11 mouse cellular contexts compared by ENCODE assay signal in genomic region chr7:28675746-28676145, GRCm38 (mm10). TPM values are rescaled to one million over a fixed set of nuclear protein-coding genes. Genes with fewer than 3 reads are reported as not detected.
DNase-seq lines count a peak whose midpoint lies in the region; ATAC-seq lines count a peak whose summit lies in the region.
"Had no signal": no experiment of that assay in that cellular context is flagged by ENCODE, and none has a peak within 500 bp of the region (broad histone marks: within the 10 kb centered on the region; RNA-seq: fewer than 3 reads in every experiment).

No protein-coding gene starts in this region.

- no peaks in the 10 kb centered on the region for H3K27me3 ChIP-seq in midbrain, embryonic 14.5 days (ENCODE audit: control insufficient read depth, insufficient read depth, low read length)
- H3K27me3 ChIP-seq in midbrain, embryonic 16.5 days (ENCODE audit: control insufficient read depth, insufficient read depth, low read depth, low read length): no peaks in the 10 kb centered on the region
- H3K27me3 ChIP-seq: heart, embryonic 13.5 days; neural tube, embryonic 15.5 days had no signal

- DNase-seq in cerebellum, postnatal 10 days: peak; percentile 48 to 49
- peak; percentile 39 for DNase-seq in midbrain, embryonic 14.5 days
- DNase-seq in heart, postnatal 14 days: peak; percentile 6 to 23
- DNase-seq in retina, postnatal 1 day: peak; percentile 51
- DNase-seq in frontal cortex, postnatal 14 days (ENCODE audit: low spot score in 2 of 2): no peak
- DNase-seq in spleen, postnatal 36 days (ENCODE audit: low spot score in 2 of 2): no peak

- no peak for ATAC-seq in cerebellum, adult (ENCODE audit: insufficient number of reproducible peaks, low FRiP score, low TSS enrichment)
- no peak for ATAC-seq in midbrain, embryonic 14.5 days (ENCODE audit: low FRiP score, low TSS enrichment)
- no peak for ATAC-seq in midbrain, embryonic 16.5 days

- H3K9me3 ChIP-seq in midbrain, embryonic 14.5 days (ENCODE audit: control insufficient read depth, low read length): no peaks in the 10 kb centered on the region
- H3K9me3 ChIP-seq in midbrain, embryonic 16.5 days (replicated peaks; ENCODE audit: control insufficient read depth, low read length, poor library complexity, severe bottlenecking): no peaks in the 10 kb centered on the region
- H3K9me3 ChIP-seq: heart, embryonic 13.5 days; neural tube, embryonic 15.5 days had no signal

- H3K4me2 ChIP-seq in midbrain, embryonic 14.5 days (ENCODE audit: low read length): no peak overlapping the region
- no peak overlapping the region for H3K4me2 ChIP-seq in midbrain, embryonic 16.5 days (ENCODE audit: low read length)
- H3K4me2 ChIP-seq: heart, embryonic 13.5 days; neural tube, embryonic 15.5 days had no signal

- 44% methylated on average over 11 of the region's 11 CpGs for WGBS in midbrain, embryonic 14.5 days
- WGBS in midbrain, embryonic 16.5 days: 43% methylated on average over 11 of the region's 11 CpGs

- no peak overlapping the region for H3K4me3 ChIP-seq in midbrain, embryonic 14.5 days (replicated peaks; ENCODE audit: low read depth, low read length)
- H3K4me3 ChIP-seq in midbrain, embryonic 16.5 days (ENCODE audit: low read depth, low read length): no peak overlapping the region
- H3K4me3 ChIP-seq: heart, embryonic 13.5 days; neural tube, embryonic 15.5 days had no signal

- no peaks in the 10 kb centered on the region for H3K36me3 ChIP-seq in midbrain, embryonic 14.5 days (ENCODE audit: control insufficient read depth, insufficient read depth, low read length)
- H3K36me3 ChIP-seq in midbrain, embryonic 16.5 days (ENCODE audit: control insufficient read depth, insufficient read depth, low read length): no peaks in the 10 kb centered on the region
- H3K36me3 ChIP-seq: heart, embryonic 13.5 days; neural tube, embryonic 15.5 days had no signal

- no peak overlapping the region for H3K9ac ChIP-seq in midbrain, embryonic 14.5 days (replicated peaks; ENCODE audit: low read length)
- no peak overlapping the region for H3K9ac ChIP-seq in midbrain, embryonic 16.5 days (ENCODE audit: low read depth, low read length)
- H3K9ac ChIP-seq: heart, embryonic 13.5 days; neural tube, embryonic 15.5 days had no signal

- H3K27ac ChIP-seq in midbrain, embryonic 14.5 days (replicated peaks; ENCODE audit: low read depth, low read length): no peak overlapping the region
- H3K27ac ChIP-seq in midbrain, embryonic 16.5 days (ENCODE audit: low read length): no peak overlapping the region
- H3K27ac ChIP-seq: heart, embryonic 13.5 days; neural tube, embryonic 15.5 days had no signal

- intact Hi-C loops in heart, postnatal 14 days (cut with DNase I): no loop called here

- no peaks in the 10 kb centered on the region for H3K4me1 ChIP-seq in midbrain, embryonic 14.5 days (ENCODE audit: control insufficient read depth, insufficient read depth, low read length)
- H3K4me1 ChIP-seq in midbrain, embryonic 16.5 days (ENCODE audit: control insufficient read depth, insufficient read depth, low read length): no peaks in the 10 kb centered on the region
- H3K4me1 ChIP-seq: neural tube, embryonic 15.5 days had no signal

RNA-seq across cellular contexts. Expression of gene Fbxo27, which starts 16.9 kb away (rescaled TPM):
- polyA plus RNA-seq in midbrain, embryonic 14.5 days (2014; fragmentation: Nextera tagmentation; extraction: Ambion mirVana): 7.8 and 10.6 TPM in 2 replicates
- 15.1 and 17.3 TPM in 2 replicates for polyA plus RNA-seq in midbrain, embryonic 16.5 days (2015; fragmentation: Nextera tagmentation; extraction: Ambion mirVana)
- under 1 TPM; 0.17 to 0.62 TPM for total RNA-seq in heart, postnatal 14 days (2021)

RNA-seq across cellular contexts. Expression of gene Fbxo17, which starts 40.9 kb away (rescaled TPM):
- polyA plus RNA-seq in midbrain, embryonic 14.5 days (2014; fragmentation: Nextera tagmentation; extraction: Ambion mirVana): 1.6 and 2.9 TPM in 2 replicates
- 3.2 and 5.2 TPM in 2 replicates for polyA plus RNA-seq in midbrain, embryonic 16.5 days (2015; fragmentation: Nextera tagmentation; extraction: Ambion mirVana)
- under 1 TPM; 0.44 to 0.74 TPM for total RNA-seq in heart, postnatal 14 days (2021)

RNA-seq across cellular contexts. Expression of gene Acp7, which starts 44.6 kb away (rescaled TPM):
- polyA plus RNA-seq in midbrain, embryonic 14.5 days (2014; fragmentation: Nextera tagmentation; extraction: Ambion mirVana): not detected in 2 replicates
- polyA plus RNA-seq in midbrain, embryonic 16.5 days (2015; fragmentation: Nextera tagmentation; extraction: Ambion mirVana): 0.26 TPM in 1 of 2 replicates, not detected in the other
- not detected for total RNA-seq in heart, postnatal 14 days (2021)
- polyA plus RNA-seq: heart, embryonic 13.5 days; liver, embryonic 16.5 days had no signal

Comparison
In these comparisons a context has a peak if more than half of its experiments do, and no peak if none do; other contexts are left out.
1. DNase-seq: peak in cerebellum, postnatal 10 days (2 of 2), midbrain, embryonic 14.5 days (single experiment), heart, postnatal 14 days (2 of 2) and retina, postnatal 1 day (single experiment); none in frontal cortex, postnatal 14 days (0 of 2) and spleen, postnatal 36 days (0 of 2).